Mouse (Mus musculus): ENCODE data around the gene Aebp1.

DNA sequence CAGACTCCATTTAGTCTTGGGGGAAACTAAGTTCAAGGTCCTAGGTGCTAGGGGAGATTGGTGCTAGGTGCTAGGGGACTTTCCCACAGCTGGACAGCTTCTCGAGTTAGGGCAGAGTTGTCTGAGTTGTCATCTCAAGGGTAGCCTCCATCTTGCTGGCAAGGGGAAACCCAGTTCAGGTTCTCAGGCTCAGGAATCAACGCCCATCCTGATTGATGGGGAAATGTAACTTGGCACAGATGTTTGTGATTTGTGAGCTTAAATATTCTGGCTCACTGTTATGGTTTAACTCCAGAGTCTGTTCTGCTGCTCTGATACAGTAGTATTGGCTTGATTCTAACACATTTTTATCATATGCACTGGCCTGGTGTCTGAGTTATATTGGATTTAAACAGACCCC is 56.4 kb downstream of the Aebp1 start:
- TF ChIP-seq POLR2A (IDR thresholded peaks at IDR 0.05; ENCODE audit: insufficient read length, low read depth) = no peak
- no peak for TF ChIP-seq TCF12 (IDR thresholded peaks at IDR 0.05; ENCODE audit: insufficient read depth, poor library complexity, severe bottlenecking)
- TF ChIP-seq USF1 (IDR thresholded peaks at IDR 0.05; ENCODE audit: low read depth) = no peak
- TF ChIP-seq MAX (IDR thresholded peaks at IDR 0.05; ENCODE audit: low read depth) = no peak
- TF ChIP-seq REST (IDR thresholded peaks at IDR 0.05; ENCODE audit: insufficient read depth, insufficient read length) = no peak

All from myocyte (in vitro differentiated cells).